Mouse (Mus musculus) adrenal gland, postnatal 4 days (tissue): ENCODE measurements at regions not wholly inside any gene's neighbourhood (a gene's known extent, or its start where the extent isn't known, plus 50 kb on each side); places are given as distances from the start of the nearest gene placed in this dataset.

Source experiments
- DNase-seq, 2 experiments: peaks; one replicate each; pipeline ENCODE4 v3.0.0; 2021 to 2022; ENCODE audit warnings: low spot score in 2 of 2, mixed read lengths in 2 of 2

DNA sequence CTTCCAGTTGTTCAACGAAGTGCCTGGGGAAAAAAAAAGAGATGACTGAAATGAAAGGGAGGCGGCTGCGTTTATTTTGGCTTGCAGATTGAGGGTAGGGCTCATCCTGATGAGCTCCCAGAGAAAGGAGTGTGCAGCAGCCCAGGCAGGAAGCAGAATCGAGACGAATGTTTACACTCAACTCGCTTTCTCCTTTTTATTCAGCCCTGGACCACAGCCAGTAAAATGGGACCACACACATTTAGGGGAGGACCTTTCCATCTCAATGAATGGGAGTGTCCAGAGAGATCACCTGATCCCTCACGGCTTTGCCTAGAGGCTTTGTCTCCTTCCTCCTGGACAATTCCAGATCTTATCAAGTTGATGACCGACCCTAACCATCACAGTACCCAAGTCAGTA lies 198.8 kb upstream of the Srrm4 start:
- no peak for DNase-seq

DNA sequence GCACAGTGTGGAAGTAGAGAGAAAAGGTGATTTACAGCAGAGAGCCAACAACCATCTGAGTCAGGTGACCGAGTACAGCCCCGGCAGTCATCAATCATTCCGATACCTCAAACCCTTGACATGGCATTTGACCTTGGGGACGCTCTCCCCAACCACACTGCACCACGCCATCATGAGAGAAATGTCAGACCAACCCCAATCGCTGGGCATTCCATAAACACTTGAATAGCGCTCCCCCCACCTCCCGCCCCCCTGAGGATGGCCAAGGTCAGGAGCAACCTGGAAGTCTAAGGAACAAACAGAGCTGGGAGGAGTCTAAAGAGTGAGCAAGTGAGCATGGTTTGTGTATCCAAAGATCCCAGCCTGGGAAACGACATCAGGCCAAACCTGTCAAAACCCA lies 198.2 kb upstream of the Srrm4 start:
- no peak for DNase-seq

DNA sequence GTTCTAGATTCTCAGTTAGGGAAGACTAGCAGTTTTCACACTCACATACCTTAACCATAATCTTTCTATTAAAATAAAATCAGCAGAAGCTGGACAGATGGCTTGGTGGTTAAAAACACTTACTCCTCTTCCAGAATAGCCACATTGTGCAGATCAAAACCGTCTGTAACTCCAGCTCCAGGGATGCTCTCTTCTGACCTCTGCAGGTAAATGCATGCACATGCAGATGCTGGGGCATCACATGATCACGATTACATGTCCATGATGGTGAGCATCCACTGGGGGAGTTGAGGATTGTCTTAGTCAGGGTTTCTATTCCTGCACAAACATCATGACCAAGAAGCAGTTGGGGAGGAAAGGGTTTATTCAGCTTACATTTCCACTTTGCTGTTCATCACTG lies 184.8 kb upstream of the Srrm4 start:
- no peak for DNase-seq

DNA sequence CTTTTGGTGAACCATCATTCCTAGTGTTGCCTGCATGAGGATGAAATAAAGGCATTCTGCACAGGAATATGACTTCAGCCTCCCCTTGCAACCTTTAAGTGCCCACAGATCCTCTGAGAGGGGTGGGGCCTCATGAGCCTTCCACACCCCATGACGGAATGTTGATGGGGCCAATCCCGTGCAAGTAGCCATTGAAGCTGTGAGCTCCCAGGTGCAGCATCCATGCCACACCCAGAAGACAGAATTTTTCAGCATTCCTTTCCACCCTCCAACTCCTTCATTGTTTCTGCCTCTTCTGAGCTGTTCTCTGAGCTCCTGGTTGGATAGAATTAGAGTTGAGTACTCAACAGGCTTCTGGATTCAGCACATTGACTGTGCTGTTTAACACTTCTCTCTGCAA lies 174.6 kb upstream of the Srrm4 start:
- DNase-seq = no peak

DNA sequence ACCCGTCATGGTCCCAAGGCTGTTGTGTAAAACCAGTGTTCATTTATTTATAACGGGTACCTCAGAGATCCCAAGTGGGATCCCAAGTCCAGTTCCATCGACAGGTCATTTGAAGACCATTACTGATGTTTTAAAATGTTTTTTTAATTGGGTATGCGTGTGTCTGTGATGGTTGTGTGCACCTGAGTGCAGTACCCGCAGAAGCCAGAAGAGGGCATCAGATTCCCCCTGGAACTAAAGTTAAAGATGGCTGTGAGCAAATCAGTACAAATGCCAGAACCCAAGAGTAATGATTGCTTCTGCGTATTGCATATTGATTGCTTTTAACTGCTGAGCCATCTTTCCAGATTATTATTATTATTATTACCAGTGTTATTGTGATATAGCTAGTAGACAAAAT lies 169.7 kb upstream of the Srrm4 start:
- DNase-seq = no peak

DNA sequence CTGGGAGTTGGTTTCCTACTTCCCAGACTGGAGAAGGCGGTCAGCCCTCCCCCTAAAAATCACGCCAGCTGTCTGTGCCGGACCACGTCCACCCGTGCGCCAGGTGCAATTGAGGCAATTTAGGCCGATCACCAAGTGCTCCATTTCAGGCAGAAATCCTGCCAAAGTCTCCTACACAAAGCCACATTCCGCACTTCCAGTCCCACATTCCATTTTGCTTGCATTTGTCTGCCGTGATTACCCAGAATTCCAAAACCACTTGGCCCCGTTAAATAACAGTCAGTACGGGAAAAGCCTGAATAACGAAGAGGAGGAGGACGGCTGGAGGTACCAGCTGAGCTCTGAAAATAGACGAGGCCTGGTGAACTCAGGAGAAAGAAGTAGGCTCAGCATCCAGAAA lies 167.1 kb upstream of the Srrm4 start:
- no peak for DNase-seq

DNA sequence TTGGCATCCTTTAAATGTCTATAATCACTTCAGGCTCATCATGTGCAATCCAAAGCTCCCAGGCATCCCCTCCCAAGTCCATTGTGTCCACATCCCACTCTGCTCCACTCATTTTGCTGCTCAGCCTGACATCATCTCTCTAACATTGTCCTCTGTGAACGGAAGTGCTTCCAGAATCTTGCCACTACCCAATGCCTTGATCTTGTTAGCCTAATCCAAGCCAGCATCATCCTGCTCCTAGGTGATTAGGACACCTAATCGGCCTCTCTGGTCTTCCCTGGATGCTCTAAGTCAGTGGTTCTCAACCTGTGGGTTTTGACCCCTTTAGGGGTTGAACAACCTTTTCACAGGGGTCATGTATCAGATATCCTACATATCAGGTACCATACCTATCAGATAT lies 161.3 kb upstream of the Srrm4 start:
- DNase-seq = no peak

DNA sequence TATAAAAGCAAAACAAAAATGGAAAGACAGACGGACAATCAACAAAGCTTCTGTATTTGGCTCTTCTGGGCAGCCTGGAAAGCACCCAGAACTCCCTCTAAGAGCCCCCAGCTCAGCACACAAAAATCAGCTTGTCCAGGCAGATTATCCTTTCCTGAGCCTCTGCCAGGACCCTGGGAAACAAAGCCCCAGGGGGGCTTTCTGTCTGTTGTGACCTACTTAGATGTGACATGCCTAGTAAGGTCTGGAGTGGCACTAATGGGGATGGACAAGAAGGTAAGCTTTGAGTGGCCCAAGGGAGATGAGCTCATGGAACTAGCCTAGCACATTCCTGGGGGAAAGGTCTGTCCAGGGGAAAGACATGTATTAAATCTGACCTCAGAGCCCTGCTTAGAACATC lies 160.5 kb upstream of the Srrm4 start:
- no peak for DNase-seq

DNA sequence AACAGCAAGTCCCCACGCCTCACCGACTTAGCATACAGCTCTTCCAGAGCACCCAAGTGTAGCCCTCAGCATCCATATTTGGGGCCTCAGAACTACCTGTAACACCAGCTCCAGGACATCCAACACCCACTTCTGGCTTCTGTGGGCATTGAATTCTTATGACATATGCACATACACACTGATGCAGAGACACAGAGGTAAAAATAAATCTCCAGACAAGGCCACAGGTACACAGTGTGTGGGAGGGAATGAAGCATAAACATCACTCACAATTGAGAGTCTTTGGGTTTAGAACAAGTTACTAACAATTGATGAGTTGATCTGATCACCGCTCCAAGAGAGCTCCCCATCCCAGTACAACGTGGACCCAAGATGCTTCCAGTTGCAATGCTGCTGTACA lies 154.2 kb upstream of the Srrm4 start:
- no peak for DNase-seq

DNA sequence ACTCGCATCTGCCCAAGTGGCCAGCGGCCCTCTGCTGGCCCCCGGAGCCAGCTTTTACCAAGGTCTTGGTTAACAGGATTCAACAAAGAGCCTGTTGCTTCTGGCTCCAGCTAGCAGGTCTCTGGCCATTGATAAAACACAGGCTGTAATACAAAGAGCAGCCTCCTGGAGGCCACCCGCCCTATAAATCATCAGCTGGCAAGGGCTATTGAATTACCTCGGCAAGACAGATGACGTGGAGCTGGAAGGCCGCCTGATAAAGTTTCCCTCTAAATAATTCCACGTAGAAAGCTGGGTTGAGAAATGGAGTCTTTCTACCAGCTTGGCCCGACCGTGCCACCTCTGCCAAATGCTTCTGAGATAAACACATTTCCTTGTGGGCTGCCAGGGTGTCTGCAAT lies 152.8 kb upstream of the Srrm4 start:
- peak; percentile 34 to 50 for DNase-seq

DNA sequence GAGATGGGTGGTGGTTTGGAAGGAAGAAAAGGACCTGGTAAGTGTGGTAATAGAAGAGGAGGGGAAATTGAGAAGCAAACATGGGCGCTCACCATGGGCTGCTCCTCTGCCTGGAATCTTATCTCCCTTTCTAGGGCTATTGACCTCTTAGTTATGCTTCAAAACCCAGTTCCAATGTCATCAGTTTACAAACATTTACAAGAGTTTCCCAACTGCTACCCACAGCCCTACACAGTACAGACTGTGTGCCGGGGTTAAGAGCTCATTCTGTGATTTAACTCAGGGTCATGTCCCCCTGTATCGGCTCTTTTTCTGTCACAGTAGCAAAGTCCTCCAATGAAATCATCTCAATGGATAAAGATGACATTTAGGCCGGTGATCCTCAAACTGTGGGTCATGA lies 144.0 kb upstream of the Srrm4 start:
- no peak for DNase-seq

DNA sequence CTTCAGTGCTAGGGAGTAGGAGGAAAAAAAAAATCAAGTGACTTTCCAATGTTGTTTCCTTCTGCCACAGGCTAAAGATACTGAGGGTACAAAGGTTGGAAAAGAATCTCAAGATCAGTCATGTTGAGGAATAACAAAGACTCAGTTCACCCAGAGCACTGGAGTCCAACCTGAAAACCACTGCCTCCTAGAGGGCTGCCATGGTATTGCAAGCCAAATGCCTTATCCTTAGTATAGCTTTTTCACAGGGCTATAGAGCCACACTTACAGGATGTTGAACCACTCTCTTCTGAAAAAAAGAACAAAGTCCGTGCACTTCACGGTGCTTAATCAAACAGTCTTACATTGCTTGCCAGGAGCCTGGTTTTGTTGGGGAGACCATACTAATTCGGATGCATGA lies 139.9 kb upstream of the Srrm4 start:
- DNase-seq = no peak

DNA sequence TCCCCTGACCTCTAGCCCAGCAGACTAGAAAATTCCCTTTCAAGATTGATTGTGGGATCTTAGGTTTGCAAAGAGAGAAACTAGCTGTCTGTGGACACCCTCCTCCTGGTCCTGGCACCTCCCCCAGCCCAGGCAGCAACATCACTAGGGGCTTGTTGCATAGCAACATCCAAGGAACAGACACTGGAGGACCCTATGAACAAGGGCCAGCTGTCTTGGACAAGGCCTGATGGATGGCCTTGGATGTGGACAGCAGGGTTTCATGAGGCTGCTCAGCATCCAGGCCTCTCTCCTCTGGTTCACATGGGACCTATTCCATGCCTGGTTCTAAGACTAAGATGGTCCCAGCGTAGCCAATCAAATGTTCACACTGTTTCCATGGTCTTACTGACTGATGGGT lies 127.6 kb upstream of the Srrm4 start:
- no peak for DNase-seq

DNA sequence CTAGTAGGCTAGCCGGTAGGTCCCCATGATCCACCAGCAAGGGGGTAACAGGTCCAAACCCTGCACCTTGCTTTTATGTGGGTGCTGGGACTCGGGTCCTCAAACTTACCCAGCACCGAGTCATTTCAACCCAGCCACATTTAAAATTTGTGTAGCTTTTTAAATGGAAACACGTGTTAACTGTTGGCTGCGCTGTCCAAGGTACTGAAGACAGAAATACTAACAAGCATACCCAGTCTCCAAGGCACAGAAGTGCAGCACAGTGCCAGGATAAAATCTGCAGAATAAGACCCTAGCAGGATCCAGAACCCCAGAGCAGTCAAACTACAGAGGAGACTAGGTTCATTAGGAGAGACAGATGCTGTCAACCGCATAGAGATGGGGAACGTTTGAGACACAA lies 122.6 kb upstream of the Srrm4 start:
- no peak for DNase-seq

DNA sequence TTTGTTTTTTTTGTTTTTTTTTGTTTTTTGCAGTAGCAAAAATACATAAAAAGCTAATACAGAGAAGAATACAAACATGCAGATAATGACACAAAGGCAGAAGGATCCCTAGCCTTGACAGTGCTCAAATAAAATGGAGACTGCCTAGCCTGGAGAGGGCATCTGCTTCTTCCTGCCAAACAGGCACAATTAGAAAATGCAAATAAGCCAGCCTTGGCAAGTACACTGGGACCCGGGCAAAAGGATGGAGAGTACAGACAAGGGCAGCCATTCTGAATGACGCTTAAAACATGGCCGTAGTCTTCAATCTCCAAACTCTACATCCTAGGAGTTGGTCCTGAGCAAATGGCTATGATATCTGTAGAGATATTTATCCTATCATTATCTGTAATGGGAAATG lies 120.4 kb upstream of the Srrm4 start:
- no peak for DNase-seq

DNA sequence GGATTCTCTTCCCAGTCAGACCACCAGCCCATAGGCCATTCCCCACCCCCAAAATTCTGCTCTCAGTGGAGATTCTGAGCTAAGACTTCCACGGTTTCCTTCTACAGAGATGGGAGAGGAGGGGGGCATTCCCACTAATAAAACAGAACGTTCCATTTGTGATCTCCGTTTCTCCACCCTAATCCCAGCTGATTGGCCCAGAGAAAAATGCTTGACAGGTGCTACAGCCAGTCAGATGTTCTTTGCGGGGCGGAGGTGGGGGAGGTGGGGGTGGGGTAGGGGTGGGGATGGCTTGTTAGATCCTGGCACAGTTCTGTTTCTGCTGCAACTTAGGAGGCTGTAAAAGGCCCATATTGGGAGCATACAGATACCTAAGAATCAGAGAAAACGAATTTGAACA lies 116.9 kb upstream of the Srrm4 start:
- DNase-seq = no peak

DNA sequence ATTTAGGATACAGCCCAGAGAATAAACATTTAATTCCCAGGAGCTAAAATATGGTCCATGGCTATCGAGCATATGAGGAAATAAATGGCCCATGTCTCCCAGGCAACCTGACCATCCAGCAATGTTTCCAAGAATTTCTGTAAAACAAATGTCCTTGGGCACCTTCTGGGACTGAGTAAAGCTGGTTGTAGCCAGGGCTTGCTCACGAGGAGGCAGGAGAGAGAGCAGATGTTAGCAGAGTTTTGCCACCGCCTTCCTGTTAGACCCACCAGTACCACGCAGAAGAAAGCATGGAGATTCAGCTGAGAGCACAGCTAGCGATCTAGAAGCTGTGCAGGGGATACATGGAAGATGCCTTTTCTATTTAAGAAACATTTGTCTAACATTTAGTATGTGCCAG lies 70.8 kb upstream of the Srrm4 start:
- DNase-seq = no peak

DNA sequence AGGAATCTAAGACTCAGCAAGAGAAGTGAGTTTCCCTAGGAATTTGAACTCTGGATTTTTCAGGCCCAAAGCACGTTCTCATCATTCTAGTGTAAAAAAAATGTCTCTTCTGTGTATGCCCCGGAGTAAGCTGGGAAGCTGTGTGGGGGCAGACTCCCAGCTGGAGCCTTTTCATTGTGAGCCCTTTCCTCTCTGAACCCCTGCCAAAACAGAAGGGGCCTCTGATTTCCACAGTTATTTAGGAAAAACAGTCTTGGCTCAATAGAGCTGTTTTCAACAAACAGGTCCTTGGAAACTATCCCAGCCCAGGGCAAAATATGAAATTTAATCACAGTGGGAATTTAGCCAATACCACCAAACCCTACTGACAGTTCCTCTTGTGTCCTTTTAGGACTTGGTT lies 70.2 kb upstream of the Srrm4 start:
- DNase-seq = no peak

DNA sequence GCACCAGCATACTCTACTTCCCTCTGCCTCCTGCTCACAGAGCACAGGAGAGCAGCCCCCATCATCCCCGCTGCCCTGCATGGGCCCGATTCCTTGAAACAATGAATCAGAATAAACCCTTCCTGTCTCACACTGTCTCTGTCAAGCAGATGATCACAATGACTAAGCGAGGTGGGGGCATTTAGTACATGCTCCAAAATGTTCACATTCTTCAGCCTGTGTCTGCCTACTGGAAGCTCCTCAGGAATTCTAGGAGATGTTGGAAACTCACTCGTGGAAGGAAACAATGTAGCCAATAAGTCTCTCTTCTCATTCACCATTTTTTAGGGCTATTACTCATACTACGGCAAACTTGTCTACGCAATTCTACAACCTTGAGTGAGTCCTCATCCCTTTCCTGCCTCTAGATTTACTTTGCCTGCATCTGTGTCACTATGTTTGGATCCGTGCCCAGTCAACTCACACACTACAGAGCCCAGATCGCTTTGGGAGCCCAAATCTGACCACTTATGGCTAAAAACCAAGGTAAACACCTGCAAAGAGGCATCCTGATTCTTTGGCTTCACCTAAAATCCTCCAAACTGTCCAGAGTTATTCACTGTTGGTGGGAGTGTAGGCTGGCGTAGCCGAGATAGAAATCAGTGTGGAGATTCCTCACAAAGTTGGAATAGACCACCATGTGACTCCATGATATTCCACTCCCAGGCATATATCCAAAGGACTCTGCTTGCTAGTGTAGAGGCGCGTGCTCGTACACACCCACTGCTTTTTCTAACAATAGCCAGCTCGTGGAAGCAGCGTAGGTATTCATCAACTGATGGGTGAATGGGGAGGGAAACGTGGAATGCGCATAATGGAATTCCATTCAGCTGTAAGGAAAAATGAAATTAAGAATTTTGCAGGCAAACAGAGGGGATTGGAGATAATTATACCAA lies 63.1 kb upstream of the Srrm4 start:
- no peak for DNase-seq
